Mouse (Mus musculus): ENCODE measurements at regions not wholly inside any gene's neighbourhood (a gene's known extent, or its start where the extent isn't known, plus 50 kb on each side); places are given as distances from the start of the nearest gene placed in this dataset.

DNA sequence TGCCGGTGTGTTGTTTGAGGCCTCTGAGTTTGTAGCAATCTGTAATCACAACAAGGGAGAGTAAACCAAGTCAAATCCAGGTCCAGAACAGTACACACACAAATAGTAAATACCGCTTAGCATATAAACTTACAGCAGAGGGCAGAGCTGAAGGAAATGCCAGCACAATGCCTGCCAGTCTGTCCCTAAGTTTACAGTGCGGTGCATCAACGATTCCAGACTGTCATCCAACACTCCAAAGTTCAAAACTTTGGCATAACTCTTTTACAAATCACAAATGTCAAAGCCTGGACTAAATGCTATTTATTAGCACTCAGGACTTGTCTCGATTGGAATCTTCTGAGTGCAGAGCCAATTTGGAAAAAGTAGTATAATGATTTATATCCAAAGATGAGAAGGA, 104.7 kb upstream of the Ptpn13 start:
- in situ Hi-C loops (cut with MboI, MseI) = no loop called here

DNA sequence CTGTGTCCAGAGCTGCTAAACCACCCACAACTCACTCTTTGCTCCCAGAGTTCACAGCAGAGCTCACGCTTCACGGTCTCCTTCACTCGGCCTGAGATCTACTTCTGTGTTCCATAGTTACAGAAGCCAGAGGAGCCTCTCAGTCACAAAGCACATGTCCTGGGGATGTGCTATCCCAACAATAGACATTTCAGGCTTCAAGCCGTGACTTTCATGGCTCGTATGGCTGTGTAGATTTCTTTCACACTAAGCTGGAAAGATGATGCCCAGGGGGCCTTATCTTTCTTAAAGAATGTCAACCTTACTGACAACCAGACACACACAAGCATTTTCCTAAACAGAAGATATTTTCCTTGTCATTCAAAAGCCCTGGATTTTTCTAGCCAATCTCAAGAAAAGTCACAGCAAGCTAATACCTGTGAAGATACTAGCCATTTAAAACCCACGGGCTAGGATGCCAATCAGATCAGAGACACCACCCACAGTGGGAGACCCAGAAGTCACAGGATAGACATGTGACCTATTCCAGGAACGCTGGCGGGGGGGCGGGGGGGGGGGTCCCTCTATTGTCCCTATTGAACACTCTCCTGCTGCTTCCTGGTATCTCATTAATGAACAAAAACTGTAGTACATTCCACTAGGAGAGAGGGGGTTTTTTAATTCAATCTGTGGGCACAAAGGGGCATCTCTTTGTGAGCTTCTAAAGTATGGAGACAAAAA, 98.8 kb upstream of the Mapk10 start:
- in situ Hi-C loops (cut with MboI, MseI) = no loop called here

DNA sequence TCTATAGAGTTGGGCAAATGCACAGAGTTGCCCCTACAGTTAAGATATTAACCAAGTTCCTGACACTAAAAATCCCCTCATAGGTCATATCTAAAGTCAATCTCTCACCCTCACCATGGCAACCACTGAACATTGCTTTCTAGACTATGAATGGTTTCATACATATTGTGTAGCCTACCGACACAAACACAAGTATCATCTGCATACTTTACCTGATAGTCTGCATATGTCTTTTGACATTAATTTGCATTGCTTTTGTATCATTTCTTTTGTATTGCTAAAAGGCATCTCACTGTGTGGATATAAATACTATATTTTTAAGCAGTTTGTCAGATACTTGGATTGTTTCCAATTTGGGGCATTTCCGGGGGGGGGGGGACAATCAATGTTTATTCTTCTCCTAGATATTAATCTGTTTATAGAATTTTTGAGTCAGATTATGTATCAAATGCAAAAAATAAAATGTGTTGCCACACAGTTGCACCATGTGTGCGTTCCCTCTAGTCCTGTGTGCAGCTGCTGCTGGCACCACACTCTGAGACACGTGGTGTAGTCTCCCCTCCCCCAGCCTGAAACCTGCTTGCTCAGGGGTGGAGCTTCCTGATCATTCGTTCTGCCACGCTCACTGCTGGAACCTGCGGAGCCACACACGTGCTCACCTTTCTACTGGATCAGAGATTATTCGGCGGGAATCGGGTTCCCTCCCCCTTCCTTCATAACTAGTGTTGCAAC, 94.7 kb upstream of the Mapk10 start:
- in situ Hi-C loops (cut with MboI, MseI) = no loop called here

DNA sequence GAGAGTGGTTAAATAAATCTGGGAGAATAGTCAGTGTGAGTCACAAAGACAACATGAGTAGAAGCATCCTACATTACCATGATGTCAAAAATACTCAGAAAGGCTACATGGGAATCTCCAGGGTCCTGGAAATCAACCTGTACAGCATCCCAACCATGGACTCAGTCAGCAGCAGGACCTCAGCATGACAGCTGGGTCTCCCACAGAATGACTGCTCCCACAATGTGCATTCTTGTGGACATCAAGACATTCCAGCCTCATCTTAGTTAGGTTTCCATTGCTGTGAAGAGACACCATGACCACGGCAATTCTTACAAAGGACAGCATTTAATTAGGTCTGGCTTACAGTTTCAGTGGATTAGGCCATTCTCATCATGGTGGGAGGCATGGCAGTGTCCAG, 93.8 kb upstream of the Mapk10 start:
- in situ Hi-C loops (cut with MboI, MseI) = no loop called here

DNA sequence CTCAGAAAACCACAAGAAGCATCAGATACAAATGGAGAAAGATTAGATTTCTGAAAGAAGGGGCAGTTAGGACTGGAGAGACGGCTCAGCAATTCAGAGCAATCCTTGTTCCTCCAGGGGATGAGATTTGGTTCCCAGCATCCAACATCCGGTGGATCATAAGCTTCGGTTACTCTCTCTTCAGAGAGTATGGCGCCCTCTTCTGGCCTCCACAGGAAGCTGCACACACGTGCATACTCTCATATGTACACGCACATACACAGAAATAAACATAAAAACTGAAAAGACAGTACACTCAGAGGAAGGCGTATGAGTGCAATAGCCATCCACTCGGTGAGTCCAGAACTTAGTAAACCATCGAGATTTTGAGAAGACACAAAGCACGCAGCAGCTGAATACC, 91.6 kb upstream of the Mapk10 start:
- in situ Hi-C loops (cut with MboI, MseI) = no loop called here

DNA sequence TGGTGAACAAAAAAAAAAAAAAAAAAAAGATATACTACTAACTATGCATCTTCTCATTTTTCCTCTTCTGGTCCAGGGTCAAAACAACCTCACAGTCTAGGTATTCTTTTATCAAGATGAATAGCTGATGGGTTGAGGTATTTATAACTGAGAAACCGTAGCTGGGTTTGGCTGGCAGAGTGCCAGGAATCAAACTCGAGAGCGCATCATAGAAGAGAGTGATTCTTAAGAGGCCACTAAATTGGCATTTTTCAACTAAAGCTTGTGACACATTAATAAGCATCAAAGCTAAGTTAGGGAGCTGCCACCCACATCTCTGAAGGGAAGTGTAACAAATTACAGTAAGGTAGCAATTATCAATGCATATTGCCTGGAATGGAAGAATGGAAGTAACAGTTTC, 90.2 kb upstream of the Mapk10 start:
- in situ Hi-C loops (cut with MboI, MseI) = no loop called here

DNA sequence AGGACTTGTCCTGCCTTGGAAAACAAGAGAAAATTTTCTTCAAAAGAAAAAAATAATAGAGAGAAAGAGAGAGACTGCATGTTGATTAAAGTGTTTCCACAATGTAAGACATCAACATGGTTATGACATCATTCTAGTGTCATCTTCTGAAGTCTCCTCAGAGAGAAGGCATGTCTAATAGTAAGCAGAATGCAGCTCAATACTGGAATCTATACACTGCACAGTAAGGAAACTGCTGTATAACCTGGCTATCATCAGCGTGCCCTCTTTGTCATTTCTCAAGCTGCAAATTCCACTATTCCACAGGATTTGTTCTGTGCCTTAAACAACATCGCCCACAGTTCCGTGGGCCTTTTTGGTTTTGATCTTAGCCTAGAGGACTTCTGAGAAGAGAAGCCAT, 82.8 kb upstream of the Mapk10 start:
- in situ Hi-C loops (cut with MboI, MseI) = no loop called here

DNA sequence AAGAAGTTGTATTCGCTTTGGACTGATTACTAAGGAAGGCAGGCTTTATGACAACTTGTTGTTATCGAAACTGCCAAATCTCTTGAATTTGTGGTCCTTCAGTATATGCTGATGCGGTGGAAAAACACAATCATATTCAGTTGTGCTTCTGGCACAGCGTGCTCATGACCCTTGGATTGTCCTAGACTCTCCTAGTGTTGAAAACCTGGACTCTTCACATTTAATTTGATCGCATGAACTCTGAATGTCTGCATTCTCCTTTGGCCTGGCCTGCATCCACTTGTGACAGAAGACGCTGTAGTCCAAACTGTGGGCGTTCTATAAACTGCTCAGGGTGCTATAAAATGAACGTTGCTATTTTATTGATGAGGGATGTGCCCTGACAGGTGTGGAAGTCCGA, 80.6 kb upstream of the Mapk10 start:
- in situ Hi-C loops (cut with MboI, MseI) = no loop called here

DNA sequence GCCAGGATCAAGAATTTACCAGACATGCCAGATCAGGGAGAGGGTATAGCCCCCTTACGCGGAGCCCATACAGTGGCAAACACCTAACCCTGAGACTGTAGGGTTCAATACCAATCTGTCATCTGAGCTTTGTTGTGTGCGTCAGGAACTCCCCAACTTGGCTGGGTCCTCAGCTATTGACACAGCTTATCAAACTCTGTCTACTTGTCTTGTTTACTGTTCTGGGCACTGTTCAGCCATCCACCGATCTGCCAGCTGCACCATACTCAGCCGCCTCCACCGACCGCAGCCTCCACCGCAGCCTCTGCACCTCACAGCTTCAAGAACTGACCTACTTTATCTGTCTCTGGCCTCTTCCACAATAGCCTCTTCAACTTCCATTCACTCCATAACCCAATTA, 80.1 kb upstream of the Mapk10 start:
- in situ Hi-C loops (cut with MboI, MseI) = no loop called here

DNA sequence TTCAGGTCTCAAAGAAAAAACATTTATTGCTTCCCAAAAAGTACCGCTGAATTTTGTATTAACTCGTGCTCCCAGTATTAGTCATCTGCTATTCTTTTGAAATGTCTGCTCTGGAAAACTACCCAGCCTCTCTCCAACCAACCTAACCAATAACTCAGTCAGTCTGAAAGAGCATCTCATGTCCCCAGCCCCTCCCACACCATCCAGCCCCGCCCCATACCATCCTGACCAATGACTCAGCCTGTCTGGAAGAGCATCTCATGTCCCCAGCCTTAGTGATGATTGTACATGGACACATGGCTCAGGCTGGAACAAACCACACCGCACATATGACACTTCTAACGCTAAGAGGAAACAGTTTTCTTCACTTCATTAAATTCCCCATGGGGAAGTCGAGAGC, 58.1 kb upstream of the Mapk10 start:
- in situ Hi-C loops (cut with MboI, MseI) = no loop called here

DNA sequence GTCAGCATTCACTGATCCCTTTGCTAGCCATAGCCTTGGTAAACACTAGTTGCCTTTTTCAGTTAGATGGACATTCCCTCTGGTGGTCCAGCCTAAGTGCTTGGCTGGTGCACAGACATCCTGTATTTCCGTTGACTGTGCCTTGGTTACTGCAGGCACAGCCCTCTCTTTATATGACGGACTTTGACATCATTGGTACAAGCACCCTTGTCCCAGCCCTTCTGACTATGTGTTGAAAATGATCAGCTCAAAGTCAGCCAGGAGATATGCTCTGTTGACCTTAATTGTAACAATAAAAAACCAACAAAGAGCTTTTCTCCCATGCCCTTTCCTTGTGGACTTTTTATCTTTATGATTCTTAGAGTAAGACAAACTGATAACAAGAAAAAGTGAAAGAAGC, 53.8 kb upstream of the Mapk10 start:
- in situ Hi-C loops (cut with MboI, MseI) = no loop called here

DNA sequence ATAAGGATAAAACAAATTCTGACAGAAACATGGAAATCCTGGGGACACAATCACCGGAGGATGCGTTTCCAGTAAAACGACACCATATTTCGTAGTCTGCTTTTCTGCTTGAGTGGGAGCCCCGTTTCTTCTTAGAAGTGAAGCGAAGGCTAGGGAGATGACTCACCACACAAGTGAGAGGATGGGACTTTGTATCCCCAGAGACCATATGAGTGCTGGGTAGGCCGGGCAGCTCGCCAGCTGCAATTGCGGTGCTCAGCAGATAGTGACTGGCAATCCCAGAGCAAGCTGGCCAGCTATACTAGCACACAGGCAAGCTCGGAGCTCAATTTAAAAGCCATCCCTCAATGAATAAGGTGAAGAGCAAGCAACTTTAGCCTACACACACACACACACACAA, 50.3 kb upstream of the Mapk10 start:
- in situ Hi-C loops (cut with MboI, MseI) = no loop called here
